Mouse (Mus musculus) small intestine, adult 2 months (tissue): Measurements from ENCODE around the gene Pabpn1l.

ENCODE experiments used
- CTCF ChIP-seq: fragments of 200-500 bp; IDR thresholded peaks from 2 replicates; pipeline ENCODE4 v1.5.1; 2012; ENCODE audit warnings: low read depth, mild to moderate bottlenecking, control low read depth, inconsistent platforms, low read length, moderate library complexity, mixed read lengths; ENCODE audit not compliant: insufficient replicate concordance, insufficient read length; ENCODE audit errors: extremely low read depth
- POLR2A ChIP-seq: fragments of 200-500 bp; IDR thresholded peaks from 2 replicates; pipeline ENCODE4 v1.6.1; 2012; ENCODE audit warnings: low read depth, mild to moderate bottlenecking, control low read depth, inconsistent platforms, low read length, moderate library complexity

- TF ChIP-seq CTCF (no peak), POLR2A (no peak)
Measured at GRCm38 (mm10) chr8:122640825-122641224, 18.3 kb upstream of the Pabpn1l start.
